Mouse (Mus musculus) bone marrow, adult 2 months (tissue): Measurements from ENCODE around the gene Isca2.

Experiments
- CTCF ChIP-seq: fragments of 200-500 bp; IDR thresholded peaks from 2 replicates; pipeline ENCODE4 v1.5.1; 2011; ENCODE audit warnings: low read length, control low read depth; ENCODE audit not compliant: control insufficient read depth, insufficient read depth
- POLR2A ChIP-seq: fragments of 200-500 bp; IDR thresholded peaks from 2 replicates; pipeline ENCODE4 v1.6.1; 2011; ENCODE audit warnings: low read depth, mild to moderate bottlenecking, control low read depth, low read length, borderline replicate concordance; ENCODE audit not compliant: control insufficient read depth

- TF ChIP-seq CTCF (no peak), POLR2A (no peak)
Measured at GRCm38 (mm10) chr12:84794647-84795046, 21.6 kb downstream of the Isca2 start.
